Mouse (Mus musculus): ENCODE measurements around the gene Evpl.

Gene Evpl

DNA sequence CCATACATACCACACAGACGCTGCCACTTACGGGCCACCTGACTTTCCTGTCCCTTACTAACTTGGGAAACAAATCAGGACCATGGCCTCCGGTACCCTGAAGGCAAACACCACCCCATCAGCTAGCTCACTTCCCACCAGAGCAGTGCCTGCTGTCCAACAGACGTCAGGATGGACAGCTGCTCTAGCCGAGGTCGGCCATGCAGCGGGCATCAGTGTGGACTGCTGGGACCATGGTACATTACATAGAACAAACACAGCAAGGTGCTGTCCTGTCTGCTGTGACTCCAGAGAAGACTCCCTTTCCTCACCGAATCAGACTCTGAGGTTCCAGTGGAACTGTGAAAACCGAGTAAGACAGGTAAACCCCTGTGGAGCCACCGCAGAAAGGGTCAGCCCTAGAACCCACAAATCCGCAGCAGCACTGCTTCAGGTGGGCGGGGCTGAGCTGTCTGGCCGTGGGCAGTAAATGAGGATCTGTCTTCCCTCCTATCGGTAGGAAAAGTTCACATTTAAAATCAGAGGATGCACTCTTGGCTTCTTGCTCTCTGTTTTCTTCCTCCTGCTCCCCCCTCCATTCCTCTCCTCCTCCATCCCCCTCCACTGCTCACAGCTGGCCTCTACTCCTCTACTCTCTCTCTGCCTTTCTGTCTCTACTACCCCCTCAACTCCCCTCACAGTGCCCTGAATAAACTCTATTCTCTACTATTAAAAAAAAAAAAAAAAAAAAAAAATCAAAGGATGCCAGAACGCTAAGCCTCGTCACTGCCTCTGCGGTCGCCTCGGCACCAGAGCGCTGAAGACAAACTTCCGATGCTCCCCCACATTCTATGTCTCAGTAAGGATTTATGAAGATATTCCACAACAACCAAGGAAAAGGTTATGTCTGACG, 17.5 kb upstream of the Evpl start:
- DNase-seq (ENCODE audit: low spot score) = no peak

DNA sequence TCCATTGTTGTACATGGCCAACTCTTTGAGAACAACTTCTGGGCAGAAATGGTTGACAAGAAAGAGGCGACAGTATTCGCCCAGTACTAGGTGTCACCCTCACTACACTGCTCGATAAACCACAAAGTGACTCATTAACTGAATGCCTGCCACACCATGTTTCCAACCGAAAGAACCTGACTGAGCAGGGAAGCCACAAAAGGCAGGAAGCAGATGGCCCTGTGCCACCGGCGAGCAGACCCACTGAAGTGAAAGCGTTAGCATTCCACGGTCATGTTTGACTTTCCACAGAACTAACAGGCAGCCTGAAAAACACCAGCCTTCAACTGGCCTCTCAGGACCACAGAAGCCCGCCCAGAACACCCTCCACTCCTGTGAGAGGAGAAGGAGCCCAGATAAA, 16.8 kb upstream of the Evpl start:
- DNase-seq (ENCODE audit: low spot score) = no peak

GRCm38 (mm10) chr11:116253076-116253600, 15.3 kb upstream of the Evpl start:
- no peak for DNase-seq (ENCODE audit: low spot score)

GRCm38 (mm10) chr11:116250898-116251297, 13.0 kb upstream of the Evpl start:
- no peak for DNase-seq (ENCODE audit: low spot score)

DNA sequence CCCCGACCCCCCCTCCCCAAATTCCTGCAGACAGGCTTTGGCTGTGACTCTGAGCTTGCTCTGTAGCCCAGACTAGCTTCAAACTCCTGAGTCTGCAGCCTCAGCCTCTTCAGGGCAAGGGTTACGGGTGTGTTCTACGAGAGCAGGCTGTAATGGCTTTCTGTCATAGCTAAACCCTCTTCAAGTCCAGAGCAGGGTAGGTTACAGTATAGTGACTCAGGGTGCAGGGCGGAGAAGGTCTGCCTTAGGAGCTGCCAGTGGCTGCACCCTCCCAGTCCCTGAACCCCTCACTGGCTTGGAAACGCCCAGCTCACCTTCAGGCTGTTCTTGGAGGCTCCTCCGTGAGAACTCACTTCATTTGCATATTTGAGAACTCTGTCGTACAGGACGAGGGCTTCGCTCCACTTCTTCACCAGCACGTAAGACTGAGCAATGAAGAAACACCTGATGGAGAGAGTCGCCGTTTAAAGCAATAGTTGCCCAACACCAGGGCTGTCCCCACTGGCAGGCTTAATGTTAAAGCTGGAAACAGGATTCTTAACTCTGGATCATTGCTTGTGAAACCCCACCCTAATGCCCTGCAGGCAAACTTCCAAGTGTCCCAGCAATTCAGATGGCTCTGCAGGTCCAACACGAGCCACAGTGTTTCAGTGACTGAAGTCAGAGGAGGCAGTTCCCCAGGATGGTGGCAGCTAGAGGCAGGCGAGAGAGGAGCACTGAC, 9.8 kb upstream of the Evpl start:
- no peak for DNase-seq (ENCODE audit: low spot score)

- DNase-seq (ENCODE audit: low spot score) = no peak
Measured at GRCm38 (mm10) chr11:116245616-116246015, 7.7 kb upstream of the Evpl start.

- no peak for DNase-seq (ENCODE audit: low spot score)
Measured at GRCm38 (mm10) chr11:116244580-116244979, 6.7 kb upstream of the Evpl start.

DNA sequence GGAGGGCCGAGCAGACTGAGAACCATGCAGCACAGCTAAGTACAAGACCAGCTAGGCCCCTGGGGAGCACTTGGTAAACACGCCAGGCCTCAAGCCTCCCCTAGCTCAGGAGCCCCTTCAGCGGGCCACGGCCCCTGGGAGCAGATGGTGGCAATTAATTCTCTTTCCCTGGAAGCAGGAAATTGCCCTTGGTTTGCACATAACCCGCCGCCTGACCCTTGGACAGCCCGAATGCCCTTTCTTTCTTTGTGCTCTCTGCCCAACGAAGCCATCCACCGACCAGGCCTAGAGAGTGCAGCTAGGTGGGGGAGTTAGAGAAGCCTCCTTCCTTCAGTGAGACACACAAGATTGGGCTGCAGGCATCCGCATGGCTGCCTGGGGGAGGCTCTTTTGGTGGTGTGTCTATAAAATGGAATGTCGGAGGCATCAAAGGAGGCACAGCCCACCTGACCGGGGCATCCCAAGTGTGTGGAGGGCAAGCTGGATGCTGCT, 3.9 kb upstream of the Evpl start:
- DNase-seq (ENCODE audit: low spot score) = no peak

DNA sequence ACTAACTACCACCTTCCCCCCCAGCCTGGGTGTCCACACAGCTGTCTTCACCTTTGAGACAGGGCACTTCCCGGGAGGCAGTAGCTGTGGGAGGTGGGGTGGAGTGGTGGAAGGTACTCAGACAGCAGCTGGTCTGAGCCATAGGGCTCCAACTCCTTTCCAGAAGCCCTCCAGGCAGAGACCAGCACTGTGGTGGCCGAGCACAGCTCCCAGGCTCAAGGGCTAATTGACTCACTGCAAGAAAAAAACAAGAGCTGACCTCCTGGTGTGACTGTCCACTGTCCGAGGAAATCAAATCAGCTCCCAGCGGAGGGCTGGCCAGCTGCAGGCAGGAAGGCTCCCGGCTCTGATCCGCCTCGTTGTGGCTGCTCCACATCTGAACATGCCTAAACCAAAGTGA, 1.9 kb upstream of the Evpl start:
- DNase-seq (ENCODE audit: low spot score) = no peak

DNA sequence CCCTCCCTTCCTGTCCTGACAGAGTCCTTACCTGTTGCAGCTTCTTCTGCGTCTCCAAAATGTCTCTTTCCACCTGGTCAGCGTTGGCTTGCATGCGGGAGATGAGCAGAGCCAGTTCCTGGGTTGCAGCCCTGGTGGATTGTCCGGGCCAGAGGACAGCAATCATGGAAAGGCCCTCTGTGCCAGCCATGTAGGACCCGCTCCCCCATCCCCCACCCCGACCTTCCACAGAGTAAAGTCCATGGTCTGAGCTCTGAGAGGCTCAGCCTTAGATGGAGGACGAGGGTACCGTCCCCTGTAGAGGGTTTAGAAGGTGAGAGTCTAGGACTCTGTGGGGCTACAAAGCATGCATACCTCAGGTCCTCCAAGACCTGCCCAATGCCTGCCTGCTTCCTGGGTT, 3.0 kb downstream of the Evpl start:
- no peak for DNase-seq (ENCODE audit: low spot score)

DNA sequence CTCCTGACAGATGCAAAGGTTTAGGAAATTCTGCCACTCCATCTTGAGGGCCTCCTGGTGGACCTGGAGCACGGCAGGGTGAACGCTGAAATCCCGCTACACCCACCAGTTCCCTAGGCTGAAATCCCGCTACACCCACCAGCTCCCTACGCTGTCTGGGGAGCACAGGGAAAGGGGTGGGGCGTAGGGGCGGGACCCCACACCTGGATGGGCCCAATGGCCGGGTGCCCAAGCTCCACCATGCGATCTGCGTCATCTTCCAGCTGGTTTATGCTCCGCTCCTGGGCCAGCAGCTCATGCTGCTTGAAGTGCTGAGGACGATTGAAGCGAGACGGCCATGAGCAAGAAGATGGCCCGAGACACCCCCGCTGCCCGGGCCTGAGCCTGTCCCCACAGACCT, 5.5 kb downstream of the Evpl start:
- no peak for DNase-seq (ENCODE audit: low spot score)

GRCm38 (mm10) chr11:116228699-116229098, 9.2 kb downstream of the Evpl start:
- DNase-seq (ENCODE audit: low spot score) = no peak

GRCm38 (mm10) chr11:116226414-116226813, 11.5 kb downstream of the Evpl start:
- DNase-seq (ENCODE audit: low spot score) = no peak

- DNase-seq (ENCODE audit: low spot score) = no peak
Measured at GRCm38 (mm10) chr11:116222740-116223059, 15.2 kb downstream of the Evpl start.

GRCm38 (mm10) chr11:116221931-116222739, 15.7 kb downstream of the Evpl start:
- DNase-seq (ENCODE audit: low spot score) = no peak

GRCm38 (mm10) chr11:116219885-116220284, 18.0 kb downstream of the Evpl start:
- no peak for DNase-seq (ENCODE audit: low spot score)

GRCm38 (mm10) chr11:116218737-116219400, 19.0 kb downstream of the Evpl start:
- DNase-seq (ENCODE audit: low spot score) = peak; percentile 65

GRCm38 (mm10) chr11:116218263-116218662, 19.6 kb downstream of the Evpl start:
- no peak for DNase-seq (ENCODE audit: low spot score)

GRCm38 (mm10) chr11:116216549-116216948, 21.3 kb downstream of the Evpl start:
- no peak for DNase-seq (ENCODE audit: low spot score)

DNA sequence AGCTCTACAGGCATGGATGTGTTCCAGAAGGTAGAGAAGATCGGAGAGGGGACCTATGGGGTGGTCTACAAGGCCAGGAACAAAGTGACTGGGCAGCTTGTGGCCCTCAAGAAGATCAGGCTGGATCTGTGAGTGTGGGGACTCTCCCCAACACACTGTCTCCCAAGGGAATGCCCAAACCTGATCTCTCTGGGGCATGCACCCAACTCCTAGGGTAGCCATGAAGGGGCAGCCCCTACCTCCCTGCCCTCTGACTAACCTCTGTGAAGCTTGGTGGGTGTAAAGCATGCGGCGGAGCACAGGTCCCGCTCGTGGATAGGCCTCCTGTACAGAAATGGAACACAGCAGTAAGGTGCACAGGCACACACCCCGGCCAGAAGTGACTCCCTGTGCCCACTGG, 21.9 kb downstream of the Evpl start:
- no peak for DNase-seq (ENCODE audit: low spot score)

DNA sequence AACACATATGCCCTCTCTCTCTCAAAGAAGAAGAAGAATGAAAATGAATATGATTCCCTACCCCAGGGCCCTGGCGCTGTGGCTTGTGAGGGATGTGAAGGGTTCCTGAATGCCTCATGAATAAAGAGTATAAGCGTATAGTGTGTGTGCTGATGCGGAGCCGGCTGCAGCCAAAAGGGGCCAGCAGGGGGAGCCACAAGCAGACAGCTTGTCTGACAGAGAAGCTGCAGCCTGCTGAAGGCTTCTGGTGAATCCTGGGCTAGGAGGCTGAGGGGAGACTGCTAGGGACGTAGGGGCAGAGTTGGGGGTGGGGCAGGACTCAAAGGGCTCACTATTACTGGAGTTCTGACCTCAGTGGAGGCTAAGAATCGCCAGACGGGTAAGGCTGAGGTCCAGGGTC, 22.7 kb downstream of the Evpl start:
- no peak for DNase-seq (ENCODE audit: low spot score)
